Mouse (Mus musculus) ES-E14 (cell line): Measurements from ENCODE around the gene Zbed4.

Source experiments
- CHD2 ChIP-seq: IDR thresholded peaks from 2 replicates; pipeline ENCODE4 v1.6.1; 2014; ENCODE audit warnings: mild to moderate bottlenecking, low read depth, low read length, inconsistent platforms
- ZNF384 ChIP-seq: IDR thresholded peaks from 2 replicates; pipeline ENCODE4 v1.6.1; 2012; ENCODE audit warnings: low read depth, low read length, inconsistent platforms

DNA sequence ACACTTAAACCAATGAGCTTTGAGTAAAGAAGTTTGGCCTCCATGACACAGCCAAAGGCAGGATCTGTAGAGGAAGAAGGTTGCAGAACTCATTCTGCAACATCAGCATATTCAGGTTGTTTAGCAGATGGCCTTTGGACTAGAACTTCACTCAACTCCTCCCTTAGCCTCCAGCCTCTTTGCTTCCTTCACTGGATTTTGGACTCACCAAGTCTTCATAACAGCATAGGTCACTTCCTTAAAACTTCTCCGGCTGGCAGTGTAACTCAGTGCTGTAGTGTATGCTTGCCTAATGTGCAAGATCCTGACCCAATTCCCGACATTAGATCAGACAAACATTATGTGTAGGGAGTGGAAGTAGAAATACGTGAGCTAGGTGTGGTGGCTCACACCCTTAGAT, 6.1 kb upstream of the Zbed4 start:
- no peak for TF ChIP-seq CHD2
- TF ChIP-seq ZNF384: no peak
